Mouse (Mus musculus) c-Kit-positive CD71-negative TER-119-negative erythroid progenitor cells, embryonic 14.5 days (primary cell): ENCODE measurements at regions not wholly inside any gene's neighbourhood (a gene's known extent, or its start where the extent isn't known, plus 50 kb on each side); places are given as distances from the start of the nearest gene placed in this dataset.
A peak's percentile ranks its signal among the peaks of the same experiment; 100 is the strongest.

Experiments
- DNase-seq: peaks from one replicate; pipeline ENCODE4 v3.0.0-alpha.2; 2013; ENCODE audit warnings: low read depth

- no peak for DNase-seq
Measured at GRCm38 (mm10) chr13:97616919-97617318, 143.5 kb downstream of the Gm10260 start.

GRCm38 (mm10) chr13:97607221-97607723 is 153.2 kb downstream of the Gm10260 start:
- DNase-seq, result peak; percentile 35

- DNase-seq, result no peak
Measured at GRCm38 (mm10) chr13:97604451-97604850, 156.0 kb downstream of the Gm10260 start.

GRCm38 (mm10) chr13:97601135-97601730 is 159.2 kb downstream of the Gm10260 start:
- DNase-seq, result no peak

- no peak for DNase-seq
Measured at GRCm38 (mm10) chr13:97600136-97600535, 160.3 kb downstream of the Gm10260 start.

- no peak for DNase-seq
Measured at GRCm38 (mm10) chr13:97598507-97599431, 161.7 kb downstream of the Gm10260 start.

GRCm38 (mm10) chr13:97594851-97595250 is 165.6 kb downstream of the Gm10260 start:
- no peak for DNase-seq

- no peak for DNase-seq
Measured at GRCm38 (mm10) chr13:97589626-97590025, 170.8 kb downstream of the Gm10260 start.

- no peak for DNase-seq
Measured at GRCm38 (mm10) chr13:97588085-97588484, 172.3 kb downstream of the Gm10260 start.

- no peak for DNase-seq
Measured at GRCm38 (mm10) chr13:97587088-97587487, 173.3 kb downstream of the Gm10260 start.

GRCm38 (mm10) chr13:97584045-97584444 is 176.4 kb downstream of the Gm10260 start:
- DNase-seq, result no peak

- no peak for DNase-seq
Measured at GRCm38 (mm10) chr13:97581380-97581779, 179.1 kb downstream of the Gm10260 start.

GRCm38 (mm10) chr13:97580241-97580874 is 180.1 kb downstream of the Gm10260 start:
- no peak for DNase-seq

GRCm38 (mm10) chr13:97578595-97578994 is 181.8 kb downstream of the Gm10260 start:
- DNase-seq, result no peak

GRCm38 (mm10) chr13:97577081-97577785 is 183.2 kb downstream of the Gm10260 start:
- no peak for DNase-seq

- no peak for DNase-seq
Measured at GRCm38 (mm10) chr13:97573601-97574000, 186.8 kb downstream of the Gm10260 start.

- no peak for DNase-seq
Measured at GRCm38 (mm10) chr13:97572352-97572751, 188.1 kb downstream of the Gm10260 start.

GRCm38 (mm10) chr13:97570009-97570408 is 190.4 kb downstream of the Gm10260 start:
- DNase-seq, result no peak

GRCm38 (mm10) chr13:97567632-97568031 is 192.8 kb downstream of the Gm10260 start:
- no peak for DNase-seq

- DNase-seq, result no peak
Measured at GRCm38 (mm10) chr13:97566071-97566470, 194.4 kb downstream of the Gm10260 start.

- DNase-seq, result no peak
Measured at GRCm38 (mm10) chr13:97562241-97562640, 198.2 kb downstream of the Gm10260 start.

- no peak for DNase-seq
Measured at GRCm38 (mm10) chr13:97560789-97561188, 199.6 kb downstream of the Gm10260 start.
